Mouse (Mus musculus) T-helper 17 cell (primary cell): ENCODE measurements at regions not wholly inside any gene's neighbourhood (a gene's known extent, or its start where the extent isn't known, plus 50 kb on each side); places are given as distances from the start of the nearest gene placed in this dataset.
"Not testable (repeated sequence)": the region's sequence is repeated elsewhere in the genome, so short reads cannot be mapped to it uniquely, and the experiment has no call there.

Source experiments
- in situ Hi-C, 2 experiments: fragments of 300-600 bp; cut with MboI, MseI; formaldehyde crosslinking; loops; 1 replicate in 1 of 2; 2 replicates in 1 of 2; pipeline ENCODE4 v1.15.1; 2025; ENCODE audit warnings: high pct_unique_total_duplicates in 2 of 2

GRCm38 (mm10) chr1:14109190-14109482 is 1984.0 kb downstream of the 4930444P10Rik start:
- in situ Hi-C loops: no loop called here

GRCm38 (mm10) chr1:14108450-14109189 is 1984.5 kb downstream of the 4930444P10Rik start:
- in situ Hi-C loops: no loop called here

GRCm38 (mm10) chr1:14105521-14105920 is 1987.6 kb downstream of the 4930444P10Rik start:
- in situ Hi-C loops: not testable (repeated sequence)

- in situ Hi-C loops: no loop called here
Observed at GRCm38 (mm10) chr1:14104529-14104928, 1988.6 kb downstream of the 4930444P10Rik start.

GRCm38 (mm10) chr1:14099031-14099430 is 1994.1 kb downstream of the 4930444P10Rik start:
- in situ Hi-C loops: no loop called here

GRCm38 (mm10) chr1:14097567-14098228 is 1995.4 kb downstream of the 4930444P10Rik start:
- in situ Hi-C loops: no loop called here

- in situ Hi-C loops: loop anchor here in 1 of 2 experiments (10.0 kb wide), 1 partner anchor 60 kb away; no protein-coding TSS in a partner anchor
Observed at GRCm38 (mm10) chr1:14064856-14065255, 2028.3 kb downstream of the 4930444P10Rik start.

GRCm38 (mm10) chr1:14036163-14036562 is 2057.0 kb downstream of the 4930444P10Rik start:
- in situ Hi-C loops: no loop called here

- in situ Hi-C loops: loop anchor here in 1 of 2 experiments (25.0 kb wide), 1 partner anchor 1901 kb away; no protein-coding TSS in a partner anchor
Observed at GRCm38 (mm10) chr1:14011484-14011883, 2081.6 kb downstream of the 4930444P10Rik start.

GRCm38 (mm10) chr1:14010789-14011188 is 2082.3 kb downstream of the 4930444P10Rik start:
- in situ Hi-C loops: loop anchor here in 1 of 2 experiments (25.0 kb wide), 1 partner anchor 1902 kb away; no protein-coding TSS in a partner anchor

- in situ Hi-C loops: loop anchor here in 1 of 2 experiments (25.0 kb wide), 1 partner anchor 1910 kb away; no protein-coding TSS in a partner anchor
Observed at GRCm38 (mm10) chr1:14002550-14002949, 2090.6 kb downstream of the 4930444P10Rik start.

GRCm38 (mm10) chr1:14001431-14001830 is 2091.7 kb downstream of the 4930444P10Rik start:
- in situ Hi-C loops: loop anchor here in 1 of 2 experiments (25.0 kb wide), 1 partner anchor 1911 kb away; no protein-coding TSS in a partner anchor

- in situ Hi-C loops: loop anchor here in 1 of 2 experiments (25.0 kb wide), 1 partner anchor 1912 kb away; no protein-coding TSS in a partner anchor
Observed at GRCm38 (mm10) chr1:14000605-14001395, 2092.3 kb downstream of the 4930444P10Rik start.

- in situ Hi-C loops: no loop called here
Observed at GRCm38 (mm10) chr1:13998178-13998708, 2094.9 kb downstream of the 4930444P10Rik start.

GRCm38 (mm10) chr1:13993825-13994509 is 2099.2 kb downstream of the 4930444P10Rik start:
- in situ Hi-C loops: no loop called here

GRCm38 (mm10) chr1:13992978-13993377 is 2100.1 kb downstream of the 4930444P10Rik start:
- in situ Hi-C loops: no loop called here

- in situ Hi-C loops: no loop called here
Observed at GRCm38 (mm10) chr1:13989360-13989759, 2103.8 kb downstream of the 4930444P10Rik start.

GRCm38 (mm10) chr1:13984833-13985232 is 2108.3 kb downstream of the 4930444P10Rik start:
- in situ Hi-C loops: no loop called here

GRCm38 (mm10) chr1:13980273-13980672 is 2112.9 kb downstream of the 4930444P10Rik start:
- in situ Hi-C loops: no loop called here

GRCm38 (mm10) chr1:13978640-13979039 is 2114.5 kb downstream of the 4930444P10Rik start:
- in situ Hi-C loops: no loop called here

GRCm38 (mm10) chr1:13977207-13977606 is 2115.9 kb downstream of the 4930444P10Rik start:
- in situ Hi-C loops: no loop called here
